Mouse (Mus musculus) gastrocnemius, postnatal 25 days (tissue): ENCODE results near the gene Cracr2a. TPM values are rescaled to one million over a fixed set of nuclear protein-coding genes. Genes with fewer than 3 reads are reported as not detected.

Source experiments
- DNase-seq: peaks from one replicate; pipeline ENCODE4 v3.0.0; 2022
- total RNA-seq, 2 experiments: library from RNA; stranded (reverse); gene quantifications; 1 replicate in 1 of 2; 2 replicates in 1 of 2; pipeline ENCODE4 v1.2.3; 2021

Gene Cracr2a
- total RNA-seq, 2 experiments from 2014 or later = 0.43 to 0.49 TPM

DNA sequence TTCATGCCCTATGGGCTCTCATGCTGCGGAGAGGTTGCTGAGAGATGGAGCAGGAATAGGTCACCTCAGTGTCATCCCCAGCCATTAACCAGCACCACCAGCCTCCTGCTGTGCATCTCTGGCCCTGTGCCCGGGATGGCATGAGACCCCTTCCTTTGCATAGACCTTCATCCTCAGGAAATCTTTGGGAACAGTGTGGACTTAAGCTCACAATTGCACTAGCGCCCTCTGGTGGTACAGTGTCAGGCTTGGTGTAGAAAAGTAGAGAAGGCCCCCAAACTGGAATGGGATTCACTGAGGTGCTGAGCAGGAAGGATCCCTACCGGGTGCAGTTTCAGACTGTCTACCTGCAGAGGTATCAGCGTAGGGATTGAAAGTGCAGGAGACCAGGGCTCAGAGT, 64.0 kb downstream of the Cracr2a start:
- DNase-seq = no peak

DNA sequence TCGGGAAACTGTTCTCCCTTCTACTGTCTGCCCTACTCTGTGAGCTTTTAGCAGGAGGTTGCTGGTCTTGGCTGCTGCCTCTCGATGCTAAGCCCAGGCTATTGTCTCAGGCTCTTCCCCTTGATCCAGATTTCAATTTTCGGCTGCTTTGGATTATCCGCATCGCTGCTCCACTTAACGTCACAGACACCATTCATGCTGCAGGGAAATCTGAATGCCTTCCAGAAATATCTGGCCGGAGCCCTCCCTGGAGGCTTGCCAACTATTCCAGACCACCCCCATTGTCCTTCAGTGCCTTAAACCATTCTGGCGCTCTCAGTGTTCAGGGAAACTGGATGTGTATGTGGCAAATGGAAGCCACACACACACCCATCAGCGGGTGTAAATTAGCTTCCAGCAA, 66.3 kb downstream of the Cracr2a start:
- no peak for DNase-seq

DNA sequence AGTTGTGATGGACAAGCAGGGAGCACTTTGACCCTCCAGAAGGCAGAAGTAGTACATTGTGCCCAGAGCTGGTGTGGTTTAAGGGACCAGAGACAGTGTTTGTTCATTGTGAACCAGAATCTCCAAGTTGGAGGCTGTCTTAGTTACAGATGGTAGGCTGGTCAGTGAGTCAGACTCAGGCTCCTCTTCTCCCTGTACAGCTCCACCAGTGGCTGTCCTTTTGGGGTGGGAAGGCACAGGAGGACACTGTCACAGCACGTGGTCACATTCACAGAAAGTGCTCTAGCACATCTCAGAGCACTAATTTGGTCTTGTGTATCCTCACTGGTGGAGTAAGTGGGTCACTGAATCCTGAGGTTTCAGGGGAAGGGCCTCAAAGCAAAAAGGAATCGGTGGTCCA, 68.1 kb downstream of the Cracr2a start:
- DNase-seq = no peak

DNA sequence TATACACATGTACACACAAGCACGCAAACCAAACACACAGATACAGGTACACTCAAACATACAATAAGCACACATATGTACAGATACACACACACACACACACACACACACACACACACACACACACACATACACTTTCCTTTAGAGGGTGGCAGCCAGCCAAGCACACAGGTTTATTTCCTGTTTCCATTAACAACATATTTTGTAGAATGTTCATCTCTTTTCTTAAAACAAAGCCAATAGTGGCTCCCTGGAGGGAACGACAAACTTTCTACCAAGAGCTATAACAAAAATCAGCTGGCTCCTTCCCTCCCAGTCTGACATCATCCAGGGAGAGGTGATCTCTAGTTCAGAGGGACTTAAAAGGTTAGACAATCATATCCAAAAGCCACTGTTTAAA, 73.7 kb downstream of the Cracr2a start:
- DNase-seq = no peak

DNA sequence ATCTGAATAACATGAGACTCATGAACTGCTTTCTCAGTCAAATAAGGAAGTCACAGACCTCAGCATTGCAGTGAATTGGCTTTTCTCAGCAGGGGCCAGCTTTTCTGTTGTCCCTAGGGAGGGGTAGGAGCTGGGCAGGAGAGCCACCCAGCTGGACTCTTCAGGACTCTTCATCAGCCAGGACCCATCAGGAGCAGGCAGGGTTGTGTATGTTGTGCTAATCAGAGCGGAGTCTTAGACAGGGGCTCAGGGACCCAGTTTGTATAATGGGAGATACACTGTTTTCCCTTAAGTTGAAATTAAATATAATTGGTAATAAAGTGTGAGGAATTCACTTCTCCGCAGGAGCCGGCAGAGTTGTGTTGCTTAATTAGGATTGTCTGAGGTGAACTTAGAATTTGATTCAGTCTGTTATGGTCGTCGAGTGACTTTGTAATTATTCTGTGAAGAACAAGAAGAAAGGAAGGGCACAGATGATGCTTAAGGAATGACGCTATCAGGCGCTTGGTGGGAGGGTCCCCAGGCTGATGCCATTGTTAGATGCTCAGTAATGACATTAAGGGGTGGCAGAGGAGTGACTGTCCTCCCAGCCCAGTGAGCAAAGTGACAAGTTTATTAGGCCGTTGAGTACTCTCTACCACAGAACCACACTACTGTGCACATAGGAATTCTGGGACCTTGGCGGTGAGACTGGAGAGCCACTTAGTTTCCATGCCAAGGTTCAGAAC, 74.5 kb downstream of the Cracr2a start:
- DNase-seq = no peak

DNA sequence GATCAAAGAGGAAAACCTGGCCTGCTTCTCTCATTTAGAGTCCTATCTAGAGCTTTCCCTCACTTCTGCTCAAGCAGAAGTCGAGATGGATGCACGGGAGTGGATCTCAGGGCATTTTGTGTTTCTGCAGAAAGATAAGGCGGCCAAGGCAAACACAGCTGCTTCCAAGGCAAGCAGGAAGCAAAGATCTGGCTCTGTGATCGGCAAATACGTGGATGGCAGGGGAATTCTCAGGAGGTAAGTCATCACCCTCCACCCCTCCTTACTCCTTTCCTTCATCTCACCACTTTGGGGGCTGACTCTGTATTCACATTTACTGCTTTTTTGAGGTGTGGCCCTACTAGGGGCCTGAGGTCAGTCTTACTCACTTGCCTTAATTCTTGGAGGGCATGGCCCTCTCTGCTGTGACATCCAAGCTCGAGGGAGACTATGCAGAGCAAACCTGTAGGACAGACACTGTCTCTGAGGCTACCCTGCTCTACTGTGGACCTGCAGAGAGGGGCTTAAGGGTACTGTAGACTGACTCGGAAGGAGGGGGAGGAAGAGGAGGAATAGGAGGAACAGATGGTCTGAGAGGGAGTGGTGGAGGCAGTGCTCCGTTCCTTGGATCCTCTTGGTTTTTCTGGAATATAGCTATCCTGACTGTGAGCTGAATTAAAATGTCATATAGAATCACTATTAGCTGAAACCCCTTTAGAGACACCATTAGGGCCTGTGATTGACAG, 80.1 kb downstream of the Cracr2a start:
- no peak for DNase-seq

DNA sequence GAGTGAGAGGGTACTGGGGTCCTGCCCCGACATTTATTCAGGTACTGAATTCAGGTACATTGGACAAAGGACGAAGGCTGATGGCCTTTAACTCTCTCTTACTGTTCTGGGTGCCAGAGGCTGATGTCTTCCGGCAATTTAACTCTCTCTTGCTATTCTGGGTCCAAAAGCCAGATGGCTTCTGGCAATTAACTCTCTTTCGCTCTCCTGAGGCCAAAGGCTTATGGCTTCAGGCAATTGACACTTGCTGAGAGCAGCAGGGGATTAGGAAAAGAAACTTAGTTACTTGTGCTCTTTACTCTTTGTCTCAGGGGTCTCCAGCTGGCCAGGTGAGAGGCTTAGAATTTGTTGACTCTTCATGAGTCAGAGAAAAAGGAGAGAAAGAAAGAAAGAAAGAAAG, 94.8 kb downstream of the Cracr2a start:
- DNase-seq = no peak

DNA sequence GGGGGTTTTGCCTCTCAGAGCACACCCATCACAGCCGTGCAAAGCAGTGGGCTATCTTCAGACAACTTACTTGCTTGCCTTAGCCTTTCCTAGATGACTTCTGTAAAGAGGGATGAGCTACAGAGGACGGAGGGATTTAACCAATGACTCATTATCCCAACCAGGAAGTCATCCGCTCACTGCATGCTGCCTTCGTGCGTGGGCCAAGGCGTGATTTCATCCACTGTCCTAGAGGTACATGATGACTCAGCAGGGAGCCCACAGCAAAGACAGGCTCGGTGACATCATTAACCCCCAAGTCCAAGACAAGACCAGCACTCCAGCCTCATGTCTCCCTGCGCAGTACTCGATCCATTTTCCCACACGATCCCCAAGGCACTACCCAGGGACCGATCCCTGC, 96.0 kb downstream of the Cracr2a start:
- DNase-seq = peak; percentile 13

DNA sequence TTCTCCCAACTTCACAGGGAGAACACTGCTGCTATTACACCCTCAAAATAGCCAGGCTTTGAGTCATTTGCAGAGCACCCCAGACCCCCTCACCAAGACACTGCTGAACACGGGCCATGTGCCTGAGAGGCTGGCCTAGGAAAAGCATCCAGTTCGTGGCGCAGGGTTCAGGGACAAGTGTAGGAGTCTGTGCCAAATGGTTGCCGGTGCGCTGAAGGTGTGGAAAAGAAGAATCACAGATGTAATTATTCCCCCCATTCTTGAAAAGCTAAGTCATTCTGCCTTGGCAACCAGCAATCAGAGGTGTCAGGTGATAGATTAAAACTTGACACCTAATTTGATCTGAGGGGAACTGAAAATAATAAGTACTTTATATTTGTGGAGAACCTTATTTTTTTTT, 98.3 kb downstream of the Cracr2a start:
- no peak for DNase-seq

DNA sequence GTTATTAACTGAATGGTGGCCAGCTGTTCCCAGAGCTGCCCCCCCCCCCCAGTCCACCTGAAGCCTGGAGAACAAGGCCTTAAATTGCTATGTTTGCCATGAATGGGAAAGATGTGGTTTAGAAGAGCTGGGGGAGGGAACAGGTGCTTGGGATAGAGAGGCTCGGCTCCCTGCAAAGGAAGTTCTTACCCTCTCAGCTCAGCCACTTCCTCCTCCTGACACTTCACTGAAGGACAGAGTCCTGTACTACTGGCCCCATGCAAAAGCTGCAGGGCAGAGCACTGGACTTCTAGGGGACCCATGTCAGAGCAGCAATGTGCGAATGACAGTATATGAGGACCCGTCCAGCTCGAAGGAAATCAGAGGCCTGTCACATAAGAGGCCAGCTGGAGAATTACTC, 98.8 kb downstream of the Cracr2a start:
- DNase-seq = no peak

DNA sequence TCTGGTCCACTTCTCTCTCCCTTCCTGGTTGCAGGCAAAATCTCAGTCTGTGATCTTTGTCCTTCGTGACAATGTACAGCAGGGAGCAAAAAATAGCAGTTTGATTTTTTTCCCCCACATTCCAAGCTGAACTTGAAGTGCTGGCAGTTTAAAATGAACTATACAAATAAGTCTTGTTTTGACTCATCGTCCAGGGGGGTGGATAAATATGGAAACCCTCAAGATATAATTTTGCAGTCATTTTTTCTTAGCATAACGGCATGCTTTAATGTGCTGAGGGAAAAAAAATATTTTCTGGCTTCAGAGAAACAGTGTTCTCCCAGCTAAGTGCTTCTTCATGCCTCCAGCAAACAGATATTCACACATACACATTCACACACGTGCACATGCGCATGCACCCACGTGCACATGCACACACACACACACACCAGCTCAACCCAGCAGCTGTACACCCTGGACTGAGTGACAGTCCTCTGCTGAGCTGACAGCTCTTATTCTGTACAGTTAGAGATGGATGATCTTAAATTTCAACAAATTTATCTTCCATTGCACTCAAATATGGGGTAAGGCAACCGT, 100.7 kb downstream of the Cracr2a start:
- no peak for DNase-seq

DNA sequence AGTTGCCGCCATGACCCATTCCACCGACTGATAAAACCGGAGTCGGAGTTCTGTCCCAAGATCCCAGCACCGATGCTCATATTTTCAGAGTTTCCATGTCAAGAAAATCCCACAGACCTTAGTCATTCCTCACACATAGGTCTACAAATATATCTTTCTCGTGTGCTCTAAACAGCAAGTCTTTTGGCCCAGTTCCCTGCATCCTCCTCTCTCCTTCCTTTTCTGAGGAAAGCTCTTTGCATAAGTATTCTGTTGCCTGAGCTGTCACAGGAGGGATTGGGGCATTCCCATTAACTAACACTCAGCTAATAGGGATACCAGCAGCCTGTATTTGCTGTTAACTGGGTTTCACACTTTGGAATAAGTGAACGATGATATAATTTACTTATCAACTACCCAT, 102.1 kb downstream of the Cracr2a start:
- no peak for DNase-seq

DNA sequence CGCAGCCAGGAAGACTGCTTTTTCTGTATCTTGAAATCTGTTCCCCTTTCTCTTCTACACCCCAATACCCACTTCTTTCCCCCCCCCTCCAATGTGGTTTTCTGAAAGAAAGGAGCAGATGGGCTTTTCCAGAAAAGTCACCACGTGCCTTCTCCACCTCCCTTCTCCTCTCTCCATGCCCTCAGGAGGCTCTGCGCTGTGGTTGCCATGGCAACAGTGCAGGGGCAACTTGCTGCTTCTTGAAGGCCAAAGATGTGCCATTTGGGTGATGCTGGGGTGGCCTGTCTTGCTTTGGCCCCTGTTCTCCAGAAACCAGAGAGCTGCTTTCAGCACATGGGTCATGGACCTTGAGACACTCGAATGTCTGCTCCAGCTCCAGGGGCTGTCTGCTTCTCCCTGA, 108.2 kb downstream of the Cracr2a start:
- no peak for DNase-seq

DNA sequence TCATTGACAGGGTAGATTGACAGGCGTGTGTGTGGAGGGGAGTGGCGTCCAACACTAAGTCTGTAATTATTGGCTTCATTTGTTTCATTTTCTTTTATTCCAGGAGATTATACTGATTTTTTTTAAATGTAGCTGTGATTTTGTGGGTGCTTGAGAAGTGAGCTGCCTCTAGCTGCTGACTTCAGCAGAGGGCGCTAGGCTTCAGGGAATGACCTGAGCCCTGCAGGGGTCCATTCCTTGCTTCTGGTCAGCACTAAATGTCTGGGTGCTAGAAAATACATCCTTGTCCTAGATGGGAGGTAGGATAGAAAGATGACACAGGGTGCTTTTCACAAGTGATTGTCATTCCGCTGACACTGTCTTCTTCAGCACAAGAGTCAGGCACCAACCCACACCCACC, 108.9 kb downstream of the Cracr2a start:
- DNase-seq = no peak

DNA sequence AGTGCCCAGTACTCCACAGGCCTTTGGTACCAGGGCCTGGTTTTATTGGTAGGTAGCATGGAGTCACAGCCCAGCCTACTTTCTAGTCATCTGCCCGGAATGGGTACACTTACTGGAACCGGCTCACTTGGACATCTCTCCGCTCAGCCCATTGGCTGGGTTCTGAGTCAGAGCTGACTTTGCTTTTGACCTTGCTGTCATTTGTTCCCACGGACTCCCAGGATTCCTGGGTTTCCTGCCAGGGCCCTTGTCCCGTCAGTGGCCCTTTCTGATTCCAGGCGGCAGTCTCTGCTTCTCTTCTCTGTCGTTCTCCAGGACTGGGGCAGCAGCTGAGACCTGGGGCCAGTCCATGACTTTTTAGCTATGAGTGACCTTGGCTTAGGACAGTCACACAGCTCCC, 110.9 kb downstream of the Cracr2a start:
- DNase-seq = no peak

DNA sequence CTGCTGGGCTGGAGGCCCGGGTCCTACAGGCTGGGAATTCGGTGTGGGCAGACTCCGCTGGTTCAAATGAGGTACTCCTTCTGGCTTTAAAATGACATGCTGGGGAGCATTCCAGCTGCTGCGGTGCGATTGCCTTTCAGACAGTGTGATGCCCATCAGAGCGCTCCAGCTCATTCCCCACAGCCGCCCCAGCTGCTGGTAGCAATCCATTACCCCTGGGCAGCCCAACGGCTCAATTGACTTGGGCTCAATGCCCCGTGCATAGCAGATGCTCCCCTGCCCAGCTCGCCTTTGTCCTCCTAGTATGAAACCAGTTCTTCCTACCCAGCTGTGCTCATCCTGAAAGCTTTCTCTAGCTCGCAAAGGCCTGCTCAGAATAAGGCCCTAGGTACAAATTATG, 115.7 kb downstream of the Cracr2a start:
- DNase-seq = peak; percentile 16

DNA sequence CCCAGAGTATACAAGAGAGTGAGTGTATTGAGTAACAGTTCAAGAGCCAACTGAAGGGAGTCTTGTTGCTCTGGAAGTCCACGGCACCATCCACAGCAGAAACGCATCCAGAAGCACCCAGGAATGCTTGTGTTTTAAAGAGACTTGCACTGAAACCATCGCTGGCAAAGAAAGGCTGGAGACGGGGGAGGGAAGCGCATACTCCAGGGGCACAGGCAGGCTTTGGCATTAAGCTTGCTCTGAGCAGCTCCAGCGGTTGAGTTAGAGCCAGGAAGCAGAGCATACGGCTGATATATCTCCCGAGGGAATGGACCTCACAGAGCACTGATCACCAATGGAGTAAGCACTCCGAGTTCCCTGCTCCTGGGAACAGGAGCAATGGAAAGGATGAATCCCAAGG, 117.2 kb downstream of the Cracr2a start:
- DNase-seq = no peak

DNA sequence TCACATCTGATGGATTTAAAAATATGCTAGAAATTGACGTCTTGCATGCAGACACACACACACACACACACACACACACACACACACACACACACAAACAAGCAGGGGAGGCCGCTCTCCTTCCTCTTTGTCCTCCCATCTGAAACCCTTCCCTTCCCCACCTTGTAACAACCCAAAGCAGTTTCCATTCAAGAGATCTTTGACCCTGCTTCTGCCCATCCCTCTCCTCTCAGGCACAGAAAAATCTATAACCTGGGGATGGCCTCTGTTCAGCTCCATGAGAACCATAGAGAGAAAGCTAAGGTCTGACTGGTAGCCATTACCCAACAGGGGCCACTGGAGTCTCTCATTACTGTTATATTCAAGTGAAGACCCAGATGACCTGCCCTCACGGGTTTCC, 117.9 kb downstream of the Cracr2a start:
- no peak for DNase-seq

DNA sequence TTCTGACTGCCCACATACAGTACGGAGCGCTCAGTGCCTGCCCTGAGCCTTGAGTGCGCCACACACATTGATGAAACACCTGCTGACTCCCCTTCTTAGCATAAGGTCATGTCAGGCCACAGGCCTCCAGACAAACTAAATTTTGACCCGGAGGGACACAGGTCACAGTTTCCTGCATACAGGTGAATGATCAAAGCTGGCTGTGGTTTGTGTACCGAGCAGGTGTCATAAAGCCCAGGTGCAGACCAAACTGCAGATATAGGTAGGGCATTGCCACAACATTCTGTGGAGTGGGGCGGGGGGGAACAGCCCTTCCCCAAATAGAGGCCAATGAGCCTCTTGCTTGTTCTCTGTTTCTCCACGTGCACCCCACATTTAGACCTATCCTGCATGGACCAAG, 119.6 kb downstream of the Cracr2a start:
- no peak for DNase-seq

DNA sequence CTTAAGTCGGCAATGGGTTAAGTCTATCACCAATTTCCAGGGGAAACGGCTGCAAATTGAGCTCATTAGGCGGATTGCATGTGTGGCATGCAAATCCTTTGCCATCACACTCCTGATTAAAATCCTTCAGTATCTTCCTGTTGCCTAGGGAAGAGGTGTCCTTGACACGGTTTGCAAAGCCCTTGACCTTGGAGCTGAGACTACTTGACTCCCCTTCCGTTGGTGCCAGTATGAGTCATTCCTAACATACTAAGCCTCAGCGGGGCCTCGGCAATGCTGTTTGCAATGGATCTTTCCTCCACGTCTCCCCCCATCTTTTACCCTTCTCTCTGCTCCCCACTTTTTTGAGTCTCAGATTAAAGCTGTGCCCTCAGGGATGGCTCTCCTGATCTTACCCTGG, 122.4 kb downstream of the Cracr2a start:
- no peak for DNase-seq

DNA sequence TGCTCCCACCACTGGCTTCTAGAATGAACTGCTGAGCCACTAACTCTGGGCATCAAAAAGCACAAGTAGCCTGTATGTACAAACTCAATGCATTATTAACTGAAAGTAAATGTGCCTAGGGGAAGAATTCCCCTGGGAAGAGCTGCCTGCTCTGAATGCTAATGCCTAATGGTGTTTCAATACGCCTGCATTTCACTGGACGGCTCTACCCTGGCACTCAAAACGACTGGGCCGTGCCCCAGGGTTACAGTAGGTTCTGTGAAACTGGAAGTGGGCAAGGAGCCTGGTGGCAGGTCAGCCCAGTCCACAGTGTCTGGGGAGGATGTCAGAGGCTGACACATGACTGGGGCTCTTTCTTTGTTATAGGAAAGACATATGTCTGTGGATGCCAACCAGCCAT, 123.8 kb downstream of the Cracr2a start:
- peak; percentile 15 for DNase-seq

DNA sequence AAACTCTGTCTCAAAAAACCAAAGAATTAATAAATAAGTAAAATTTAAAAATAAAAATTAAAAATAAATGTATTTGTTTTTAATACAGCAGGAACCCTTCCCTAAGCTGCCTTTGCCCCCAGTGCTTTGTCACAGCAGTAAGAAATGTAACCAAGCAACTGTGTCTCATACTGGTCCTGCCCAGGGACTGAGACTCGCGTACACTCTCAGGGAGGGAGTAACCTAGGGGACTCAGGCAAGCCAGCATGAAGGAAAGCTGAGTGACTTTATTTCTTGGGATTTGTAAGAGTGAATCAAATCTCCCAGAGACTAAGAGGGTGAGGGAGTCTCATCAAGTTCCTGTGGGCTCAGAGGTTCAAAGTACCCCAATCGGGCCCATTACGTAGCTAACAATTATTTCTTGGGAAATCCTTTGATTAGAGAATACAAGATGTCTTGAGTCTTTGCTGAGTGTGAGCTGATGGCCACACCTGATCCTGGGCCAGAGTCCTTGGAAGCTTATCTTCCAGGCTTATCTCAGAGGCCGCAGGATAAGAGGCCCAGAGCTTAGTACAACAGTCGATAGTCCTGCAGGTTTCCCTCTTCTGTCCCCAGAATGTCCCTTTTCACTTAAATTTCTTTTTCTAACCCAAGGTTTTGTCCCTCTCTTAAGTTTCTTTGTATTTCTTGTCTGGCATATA, 126.2 kb downstream of the Cracr2a start:
- DNase-seq = no peak

DNA sequence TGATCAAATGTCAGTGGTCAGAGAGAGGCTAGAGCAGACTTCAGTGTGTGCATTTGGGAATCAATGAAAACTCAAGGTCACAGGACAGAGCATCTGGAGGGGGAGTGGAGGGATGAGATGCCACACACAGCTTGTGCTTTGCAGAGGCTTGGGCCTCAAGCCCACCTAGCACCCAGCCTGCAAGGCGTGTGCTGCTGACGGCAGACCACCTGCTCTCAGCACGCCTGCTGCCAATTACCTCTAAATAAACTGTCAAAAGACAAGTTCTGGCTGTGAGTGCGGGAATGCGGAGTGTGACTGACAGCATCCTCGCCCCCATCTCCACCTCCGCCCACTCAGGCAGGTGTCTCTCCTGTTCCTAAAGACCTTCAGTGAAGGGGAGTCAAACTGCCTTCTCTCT, 131.2 kb downstream of the Cracr2a start:
- no peak for DNase-seq
